Mouse (Mus musculus): ENCODE data around the gene Vrk3.

GRCm38 (mm10) chr7:44817441-44817840 is 69.2 kb downstream of the Vrk3 start:
- TF ChIP-seq CTCF (IDR thresholded peaks at IDR 0.05; ENCODE audit: low read depth) = no peak
- TF ChIP-seq EP300 (IDR thresholded peaks at IDR 0.05; ENCODE audit: low read depth) = no peak
